8 mouse cellular contexts compared by ENCODE assay signal in the genomic region with DNA sequence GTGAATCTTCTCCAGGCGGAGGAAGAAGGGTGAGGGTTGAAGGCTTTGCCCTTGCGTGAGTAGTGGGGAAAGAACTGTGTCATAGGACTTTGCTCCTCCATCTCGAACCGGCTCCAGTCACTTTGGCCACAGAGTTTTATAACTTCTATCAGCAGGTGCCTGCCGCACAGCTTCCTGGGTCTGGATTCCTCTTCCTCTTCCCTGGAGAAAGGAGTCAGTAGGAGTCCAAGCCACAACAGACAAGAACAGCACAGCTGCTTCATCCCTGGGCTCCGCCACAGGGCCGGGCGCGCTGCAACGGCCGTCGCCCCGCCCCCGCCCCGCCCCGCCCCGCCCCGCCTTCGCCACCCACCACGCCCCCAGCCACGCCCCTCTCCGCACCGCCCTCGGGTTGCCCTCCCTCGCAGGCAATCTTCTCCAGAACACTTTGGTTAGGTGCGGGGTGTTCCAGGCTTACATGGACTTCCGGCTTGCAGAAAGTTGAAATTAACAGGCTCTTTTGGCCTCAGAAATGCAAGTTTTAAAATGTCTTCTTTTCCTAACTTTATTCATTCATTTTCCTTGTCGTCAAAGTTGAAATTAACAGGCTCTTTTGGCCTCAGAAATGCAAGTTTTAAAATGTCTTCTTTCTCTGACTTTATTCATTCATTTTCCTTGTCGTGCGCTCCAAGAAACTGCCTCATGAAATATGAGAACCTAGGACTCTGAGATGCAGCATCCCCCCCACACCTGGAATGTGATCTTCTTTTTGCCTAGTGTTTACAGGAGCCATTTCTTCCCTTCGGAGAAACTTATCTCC. TPM values are rescaled to one million over a fixed set of nuclear protein-coding genes. Genes with fewer than 3 reads are reported as not detected.
DNase-seq lines count a peak whose midpoint lies in the region; ATAC-seq lines count a peak whose summit lies in the region.

A gene (minus strand): TSS at position 304 of the 799 bp plus-strand sequence.

- no peak within 1 kb of the TSS for H3K9ac ChIP-seq in hindbrain, embryonic 15.5 days
- no peak within 1 kb of the TSS for H3K9ac ChIP-seq in midbrain, embryonic 16.5 days (ENCODE audit: low read depth, low read length)

- H3K27me3 ChIP-seq in hindbrain, embryonic 15.5 days, result 0 out of 2 replicates have a peak, but pooled peaks cover 6% of the 10 kb centered on the region
- H3K27me3 ChIP-seq in midbrain, embryonic 16.5 days (ENCODE audit: control insufficient read depth, insufficient read depth, low read depth, low read length), result peaks cover 3% of the 10 kb centered on the region; the same call in 1 of the 2 replicates

- peak within 1 kb of the TSS; percentile 30 for H3K4me3 ChIP-seq in hindbrain, embryonic 15.5 days
- peak within 1 kb of the TSS; percentile 31 for H3K4me3 ChIP-seq in midbrain, embryonic 16.5 days (ENCODE audit: low read depth, low read length)

- peak within 1 kb of the TSS; percentile 63 for H3K4me2 ChIP-seq in hindbrain, embryonic 15.5 days
- H3K4me2 ChIP-seq in midbrain, embryonic 16.5 days (ENCODE audit: low read length), result peak within 1 kb of the TSS; percentile 60

- peaks cover 5% of the 10 kb centered on the region; the same call in 1 of the 2 replicates for H3K4me1 ChIP-seq in hindbrain, embryonic 15.5 days (replicated peaks)
- H3K4me1 ChIP-seq in midbrain, embryonic 16.5 days (ENCODE audit: control insufficient read depth, insufficient read depth, low read length), result peaks cover 6% of the 10 kb centered on the region; the same call in 1 of the 2 replicates

- no peaks in the 10 kb centered on the region for H3K9me3 ChIP-seq in hindbrain, embryonic 15.5 days
- H3K9me3 ChIP-seq in midbrain, embryonic 16.5 days (replicated peaks; ENCODE audit: control insufficient read depth, low read length, poor library complexity, severe bottlenecking), result no peaks in the 10 kb centered on the region

- peak; percentile 89 for ATAC-seq in hindbrain, embryonic 15.5 days (ENCODE audit: low FRiP score, low read depth)
- ATAC-seq in midbrain, embryonic 16.5 days, result peak; percentile 54

- H3K36me3 ChIP-seq in hindbrain, embryonic 15.5 days, result no peaks in the 10 kb centered on the region
- no peaks in the 10 kb centered on the region for H3K36me3 ChIP-seq in midbrain, embryonic 16.5 days (ENCODE audit: control insufficient read depth, insufficient read depth, low read length)

- no peak within 1 kb of the TSS for H3K27ac ChIP-seq in hindbrain, embryonic 15.5 days (replicated peaks)
- H3K27ac ChIP-seq in midbrain, embryonic 16.5 days (ENCODE audit: low read length), result no peak within 1 kb of the TSS

- DNase-seq in cerebellum, postnatal 14 days, result peak; percentile 63 to 67
- DNase-seq in cerebellum, adult 9-10 months, result no peak
- DNase-seq in c-Kit-negative CD71-positive TER-119-positive erythroid progenitor cells, embryonic 14.5 days (ENCODE audit: low read depth, low spot score), result peak; percentile 42
- peak; percentile 59 for DNase-seq in gastrocnemius, adult 18-20 months (ENCODE audit: low spot score)
- peak; percentile 88 for DNase-seq in liver
- DNase-seq in spleen, postnatal 36 days (ENCODE audit: low spot score in 2 of 2), result peak; percentile 54 to 62

- 7% methylated on average over 29 of the region's 31 CpGs for WGBS in hindbrain, embryonic 15.5 days
- WGBS in midbrain, embryonic 16.5 days, result 7% methylated on average over 28 of the region's 31 CpGs

RNA-seq across cellular contexts. Expression of the gene that starts here (rescaled TPM):
- not detected for total RNA-seq in gastrocnemius, adult 18-20 months (2021)
- 1.9 and 2.4 TPM in 2 replicates for polyA plus RNA-seq in hindbrain, embryonic 15.5 days (2015; fragmentation: Nextera tagmentation; extraction: Ambion mirVana)
- 0.82 and 1.4 TPM in 2 replicates for polyA plus RNA-seq in midbrain, embryonic 16.5 days (2015; fragmentation: Nextera tagmentation; extraction: Ambion mirVana)

Comparison
In these comparisons a context has a peak if more than half of its experiments do, and no peak if none do; other contexts are left out.
1. Peak in DNase-seq in gastrocnemius, adult 18-20 months; RNA of the gene not detected or under 1 TPM.